Mouse (Mus musculus): ENCODE data around the gene Spry1. TPM values are rescaled to one million over a fixed set of nuclear protein-coding genes. Genes with fewer than 3 reads are reported as not detected.
A peak's percentile ranks its signal among the peaks of the same experiment; 100 is the strongest.

The Spry1 gene
- polyA plus RNA-seq, 1 experiment from 2014 or later = 7.1 TPM

- H3K4me1 ChIP-seq = peaks cover 14% of the 10 kb centered on the region
- H3K36me3 ChIP-seq = no peaks in the 10 kb centered on the region
- H3K9me3 ChIP-seq (replicated peaks) = no peaks in the 10 kb centered on the region
- WGBS = 81% methylated on average over 6 of the region's 6 CpGs
- H3K4me3 ChIP-seq = no peak overlapping the region
- peaks cover 42% of the 10 kb centered on the region for H3K27me3 ChIP-seq
- H3K27ac ChIP-seq = no peak overlapping the region
- no peak overlapping the region for H3K9ac ChIP-seq
- H3K4me2 ChIP-seq (replicated peaks) = no peak overlapping the region
- no peak for ATAC-seq (ENCODE audit: low FRiP score)
Observed at GRCm38 (mm10) chr3:37659621-37660020, 19.9 kb downstream of the Spry1 start.

GRCm38 (mm10) chr3:37666291-37667118, 26.8 kb downstream of the Spry1 start:
- peak; percentile 96 for ATAC-seq (ENCODE audit: low FRiP score)
- Histone ChIP-seq H3K9me3 (replicated peaks) (peaks cover 14% of the 10 kb centered on the region; the same call in 1 of the 2 replicates), H3K36me3 (no peaks in the 10 kb centered on the region), H3K4me2 (replicated peaks) (no peak overlapping the region), H3K27me3 (peaks cover 23% of the 10 kb centered on the region), H3K4me3 (no peak overlapping the region), H3K9ac (0 out of 2 replicates have a peak overlapping the region, but pooled peaks have one; percentile 35), H3K4me1 (peaks cover 12% of the 10 kb centered on the region), H3K27ac (peak overlapping the region; percentile 58; the same call in 1 of the 2 replicates)
- WGBS = 12% methylated on average over 9 of the region's 9 CpGs

GRCm38 (mm10) chr3:37667119-37667467, 27.3 kb downstream of the Spry1 start:
- Histone ChIP-seq H3K9me3 (replicated peaks) (peaks cover 14% of the 10 kb centered on the region; the same call in 1 of the 2 replicates), H3K4me3 (no peak overlapping the region), H3K27ac (no peak overlapping the region), H3K9ac (no peak overlapping the region), H3K36me3 (no peaks in the 10 kb centered on the region), H3K27me3 (peaks cover 19% of the 10 kb centered on the region), H3K4me1 (peaks cover 13% of the 10 kb centered on the region), H3K4me2 (replicated peaks) (no peak overlapping the region)
- WGBS = 13% methylated on average over 2 of the region's 2 CpGs
- ATAC-seq (ENCODE audit: low FRiP score) = no peak

- WGBS = 33% methylated on average over 7 of the region's 7 CpGs
- H3K27ac ChIP-seq = no peak overlapping the region
Observed at GRCm38 (mm10) chr3:37667736-37668135, 28.0 kb downstream of the Spry1 start.

GRCm38 (mm10) chr3:37668652-37669051, 28.9 kb downstream of the Spry1 start:
- Histone ChIP-seq H3K4me1 (peaks cover 28% of the 10 kb centered on the region), H3K27me3 (peaks cover 19% of the 10 kb centered on the region), H3K4me2 (replicated peaks) (no peak overlapping the region), H3K4me3 (no peak overlapping the region), H3K9me3 (replicated peaks) (peaks cover 14% of the 10 kb centered on the region; the same call in 1 of the 2 replicates), H3K36me3 (no peaks in the 10 kb centered on the region), H3K27ac (no peak overlapping the region), H3K9ac (no peak overlapping the region)
- no peak for ATAC-seq (ENCODE audit: low FRiP score)
- 88% methylated on average over 12 of the region's 12 CpGs for WGBS

More at GRCm38 (mm10) chr3:37667736-37668135, 28.0 kb downstream of the Spry1 start:
- Histone ChIP-seq H3K9ac (no peak overlapping the region), H3K36me3 (no peaks in the 10 kb centered on the region), H3K27me3 (peaks cover 19% of the 10 kb centered on the region), H3K4me3 (no peak overlapping the region), H3K4me1 (peaks cover 19% of the 10 kb centered on the region), H3K4me2 (replicated peaks) (no peak overlapping the region), H3K9me3 (replicated peaks) (peaks cover 14% of the 10 kb centered on the region; the same call in 1 of the 2 replicates)
- no peak for ATAC-seq (ENCODE audit: low FRiP score)

GRCm38 (mm10) chr3:37669100-37669499, 29.4 kb downstream of the Spry1 start:
- Histone ChIP-seq H3K9me3 (replicated peaks) (peaks cover 14% of the 10 kb centered on the region; the same call in 1 of the 2 replicates), H3K4me2 (replicated peaks) (no peak overlapping the region), H3K27me3 (peaks cover 20% of the 10 kb centered on the region), H3K4me1 (peaks cover 32% of the 10 kb centered on the region), H3K4me3 (no peak overlapping the region), H3K9ac (no peak overlapping the region), H3K27ac (no peak overlapping the region), H3K36me3 (no peaks in the 10 kb centered on the region)
- ATAC-seq (ENCODE audit: low FRiP score) = no peak
- 95% methylated on average over 20 of the region's 20 CpGs for WGBS

GRCm38 (mm10) chr3:37672266-37673040, 32.7 kb downstream of the Spry1 start:
- WGBS = 9% methylated on average over 15 of the region's 15 CpGs
- H3K27ac ChIP-seq = no peak overlapping the region
- H3K4me2 ChIP-seq (replicated peaks) = peak overlapping the region; percentile 6; the same call in 1 of the 2 replicates
- H3K9me3 ChIP-seq (replicated peaks) = peaks cover 14% of the 10 kb centered on the region; the same call in 1 of the 2 replicates
- H3K9ac ChIP-seq = no peak overlapping the region
- 0 out of 2 replicates have a peak, but pooled peaks have one; percentile 44 for ATAC-seq (ENCODE audit: low FRiP score)
- H3K27me3 ChIP-seq = peaks cover 38% of the 10 kb centered on the region
- H3K4me1 ChIP-seq = peaks cover 21% of the 10 kb centered on the region
- H3K4me3 ChIP-seq = no peak overlapping the region
- H3K36me3 ChIP-seq = no peaks in the 10 kb centered on the region

GRCm38 (mm10) chr3:37673513-37674261, 33.9 kb downstream of the Spry1 start:
- peak; percentile 80 for ATAC-seq (ENCODE audit: low FRiP score)
- Histone ChIP-seq H3K4me2 (replicated peaks) (no peak overlapping the region), H3K9me3 (replicated peaks) (peaks cover 9% of the 10 kb centered on the region; the same call in 1 of the 2 replicates), H3K36me3 (no peaks in the 10 kb centered on the region), H3K27me3 (peaks cover 35% of the 10 kb centered on the region), H3K9ac (no peak overlapping the region), H3K4me3 (no peak overlapping the region), H3K4me1 (peaks cover 21% of the 10 kb centered on the region), H3K27ac (no peak overlapping the region)
- 41% methylated on average over 13 of the region's 13 CpGs for WGBS

GRCm38 (mm10) chr3:37675056-37675525, 35.3 kb downstream of the Spry1 start:
- no peak overlapping the region for H3K4me3 ChIP-seq
- H3K9me3 ChIP-seq (replicated peaks) = no peaks in the 10 kb centered on the region
- no peaks in the 10 kb centered on the region for H3K36me3 ChIP-seq
- no peak overlapping the region for H3K4me2 ChIP-seq (replicated peaks)
- no peak overlapping the region for H3K27ac ChIP-seq
- ATAC-seq (ENCODE audit: low FRiP score) = no peak
- peaks cover 21% of the 10 kb centered on the region for H3K4me1 ChIP-seq
- WGBS = 84% methylated on average over 11 of the region's 11 CpGs
- peaks cover 25% of the 10 kb centered on the region for H3K27me3 ChIP-seq
- H3K9ac ChIP-seq = no peak overlapping the region

GRCm38 (mm10) chr3:37676291-37676690, 36.5 kb downstream of the Spry1 start:
- H3K27ac ChIP-seq = no peak overlapping the region
- peaks cover 25% of the 10 kb centered on the region for H3K27me3 ChIP-seq
- H3K4me1 ChIP-seq = peaks cover 21% of the 10 kb centered on the region
- H3K36me3 ChIP-seq = no peaks in the 10 kb centered on the region
- no peak overlapping the region for H3K4me3 ChIP-seq
- no peak for ATAC-seq (ENCODE audit: low FRiP score)
- no peaks in the 10 kb centered on the region for H3K9me3 ChIP-seq (replicated peaks)
- no peak overlapping the region for H3K9ac ChIP-seq
- no peak overlapping the region for H3K4me2 ChIP-seq (replicated peaks)
- WGBS = 75% methylated on average over 8 of the region's 8 CpGs

- no peak overlapping the region for H3K4me2 ChIP-seq (replicated peaks)
- H3K27me3 ChIP-seq = peaks cover 24% of the 10 kb centered on the region
- no peak for ATAC-seq (ENCODE audit: low FRiP score)
- no peaks in the 10 kb centered on the region for H3K9me3 ChIP-seq (replicated peaks)
- no peak overlapping the region for H3K4me3 ChIP-seq
- peaks cover 11% of the 10 kb centered on the region; the same call in 1 of the 2 replicates for H3K4me1 ChIP-seq
- no peak overlapping the region for H3K9ac ChIP-seq
- no peaks in the 10 kb centered on the region for H3K36me3 ChIP-seq
- H3K27ac ChIP-seq = no peak overlapping the region
- 54% methylated on average over 7 of the region's 7 CpGs for WGBS
Observed at GRCm38 (mm10) chr3:37686219-37686618, 46.5 kb downstream of the Spry1 start.

Measured in hindbrain, embryonic 12.5 days (tissue).